11 mouse cellular contexts compared by ENCODE assay signal in the genomic region with DNA sequence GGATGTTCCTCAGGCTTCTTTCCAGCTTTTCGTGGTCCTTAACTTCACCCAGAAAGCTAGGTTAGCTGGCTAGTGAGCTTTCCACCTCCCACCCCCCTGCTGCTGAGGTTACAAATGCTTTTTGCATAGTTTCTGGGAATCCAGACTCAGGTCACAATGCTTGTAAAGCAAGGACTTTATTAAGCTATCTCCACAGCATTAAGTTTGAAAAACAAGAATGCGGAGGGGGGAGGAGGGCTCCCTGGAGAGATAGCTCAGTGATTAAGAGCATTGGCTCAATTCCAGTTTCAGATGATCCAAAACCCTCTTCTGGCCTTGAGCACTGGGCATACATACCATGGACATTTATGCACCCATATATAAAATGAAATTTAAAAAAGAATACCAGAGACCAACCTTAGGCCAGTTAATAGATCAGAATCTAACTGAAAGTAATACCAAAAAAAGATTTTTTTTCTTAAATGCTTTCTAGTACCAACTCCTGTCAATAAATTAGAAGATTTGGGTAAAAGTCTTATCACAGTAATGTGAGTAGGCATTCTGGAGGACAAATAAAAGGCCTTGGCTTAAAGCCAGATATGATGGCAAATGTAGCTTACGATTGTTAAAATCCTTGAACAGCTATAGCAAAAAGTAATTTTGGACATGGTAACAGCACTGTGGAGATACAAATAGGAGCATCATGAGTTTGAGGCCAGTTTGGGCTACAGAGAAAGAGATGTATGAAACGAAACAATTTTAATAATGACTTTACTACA.
DNase-seq lines count a peak whose midpoint lies in the region; ATAC-seq lines count a peak whose summit lies in the region.
"Had no signal": no experiment of that assay in that cellular context is flagged by ENCODE, and none has a peak within 500 bp of the region (broad histone marks: within the 10 kb centered on the region; RNA-seq: fewer than 3 reads in every experiment).

No protein-coding gene starts in this region.

- H3K4me1 ChIP-seq in midbrain, embryonic 12.5 days = peaks cover 3% of the 10 kb centered on the region; the same call in 1 of the 2 replicates
- H3K4me1 ChIP-seq in midbrain, embryonic 16.5 days (ENCODE audit: control insufficient read depth, insufficient read depth, low read length) = peaks cover 16% of the 10 kb centered on the region
- peaks cover 24% of the 10 kb centered on the region for H3K4me1 ChIP-seq in hindbrain, embryonic 14.5 days (replicated peaks; ENCODE audit: control insufficient read depth, insufficient read depth, low read length)

- ATAC-seq in midbrain, embryonic 12.5 days (ENCODE audit: low FRiP score, low read depth) = no peak
- no peak for ATAC-seq in midbrain, embryonic 16.5 days
- ATAC-seq in hindbrain, embryonic 14.5 days (ENCODE audit: low FRiP score) = no peak
- ATAC-seq: intestine, embryonic 15.5 days had no signal

- no peak overlapping the region for H3K4me2 ChIP-seq in midbrain, embryonic 12.5 days (replicated peaks)
- H3K4me2 ChIP-seq in midbrain, embryonic 16.5 days (ENCODE audit: low read length) = no peak overlapping the region
- H3K4me2 ChIP-seq in hindbrain, embryonic 14.5 days (replicated peaks) = no peak overlapping the region
- H3K4me2 ChIP-seq: intestine, embryonic 15.5 days had no signal

- 0 out of 2 replicates have a peak overlapping the region, but pooled peaks have one; percentile 10 for H3K27ac ChIP-seq in midbrain, embryonic 12.5 days (replicated peaks)
- H3K27ac ChIP-seq in midbrain, embryonic 16.5 days (ENCODE audit: low read length) = no peak overlapping the region
- no peak overlapping the region for H3K27ac ChIP-seq in hindbrain, embryonic 14.5 days
- H3K27ac ChIP-seq: intestine, embryonic 15.5 days had no signal

- H3K9me3 ChIP-seq in midbrain, embryonic 12.5 days = no peaks in the 10 kb centered on the region
- H3K9me3 ChIP-seq in midbrain, embryonic 16.5 days (replicated peaks; ENCODE audit: control insufficient read depth, low read length, poor library complexity, severe bottlenecking) = no peaks in the 10 kb centered on the region
- no peaks in the 10 kb centered on the region for H3K9me3 ChIP-seq in hindbrain, embryonic 14.5 days (ENCODE audit: control insufficient read depth, low read length)
- H3K9me3 ChIP-seq: intestine, embryonic 15.5 days; megakaryocyte, embryonic 14.5 days had no signal

- peak; percentile 21 for DNase-seq in gastrocnemius, adult 18-20 months (ENCODE audit: low spot score)
- DNase-seq in gastrocnemius, adult 8-10 months (ENCODE audit: low spot score in 2 of 2) = no peak
- peak; percentile 10 for DNase-seq in adipocyte (ENCODE audit: low spot score)
- peak; percentile 22 to 41 for DNase-seq in kidney, postnatal 25 days
- no peak for DNase-seq in hindbrain, embryonic 14.5 days (ENCODE audit: low spot score)
- no peak for DNase-seq in right cerebral cortex, postnatal 36 days (ENCODE audit: low spot score in 2 of 2)
- DNase-seq: thymus, adult 18-20 months had no signal

- H3K4me3 ChIP-seq in midbrain, embryonic 12.5 days = no peak overlapping the region
- no peak overlapping the region for H3K4me3 ChIP-seq in midbrain, embryonic 16.5 days (ENCODE audit: low read depth, low read length)
- no peak overlapping the region for H3K4me3 ChIP-seq in hindbrain, embryonic 14.5 days (replicated peaks; ENCODE audit: low read length)
- H3K4me3 ChIP-seq: intestine, embryonic 15.5 days; megakaryocyte, embryonic 14.5 days had no signal

- 83% methylated on average over 4 of the region's 4 CpGs for WGBS in midbrain, embryonic 12.5 days
- WGBS in midbrain, embryonic 16.5 days = 50% methylated on average over 4 of the region's 4 CpGs
- 61% methylated on average over 4 of the region's 4 CpGs for WGBS in hindbrain, embryonic 14.5 days

- H3K36me3 ChIP-seq in midbrain, embryonic 12.5 days = peaks cover 14% of the 10 kb centered on the region; the same call in 1 of the 2 replicates
- no peaks in the 10 kb centered on the region for H3K36me3 ChIP-seq in midbrain, embryonic 16.5 days (ENCODE audit: control insufficient read depth, insufficient read depth, low read length)
- peaks cover 11% of the 10 kb centered on the region for H3K36me3 ChIP-seq in hindbrain, embryonic 14.5 days (replicated peaks; ENCODE audit: control insufficient read depth, insufficient read depth)
- H3K36me3 ChIP-seq: intestine, embryonic 15.5 days had no signal

- H3K9ac ChIP-seq in midbrain, embryonic 12.5 days (replicated peaks) = no peak overlapping the region
- H3K9ac ChIP-seq in midbrain, embryonic 16.5 days (ENCODE audit: low read depth, low read length) = no peak overlapping the region
- no peak overlapping the region for H3K9ac ChIP-seq in hindbrain, embryonic 14.5 days
- H3K9ac ChIP-seq: intestine, embryonic 15.5 days had no signal

- H3K27me3 ChIP-seq in midbrain, embryonic 12.5 days = no peaks in the 10 kb centered on the region
- H3K27me3 ChIP-seq in midbrain, embryonic 16.5 days (ENCODE audit: control insufficient read depth, insufficient read depth, low read depth, low read length) = no peaks in the 10 kb centered on the region
- no peaks in the 10 kb centered on the region for H3K27me3 ChIP-seq in hindbrain, embryonic 14.5 days (ENCODE audit: control insufficient read depth, insufficient read depth, low read length)
- H3K27me3 ChIP-seq: intestine, embryonic 15.5 days; megakaryocyte, embryonic 14.5 days had no signal

Comparison
In these comparisons a context has a peak if more than half of its experiments do, and no peak if none do; other contexts are left out.
1. DNase-seq: peak in gastrocnemius, adult 18-20 months (single experiment), adipocyte (single experiment) and kidney, postnatal 25 days (2 of 2); none in gastrocnemius, adult 8-10 months (0 of 2), hindbrain, embryonic 14.5 days (single experiment) and right cerebral cortex, postnatal 36 days (0 of 2).